Mouse (Mus musculus): ENCODE data around the gene Lrrc75a.

The Lrrc75a gene

DNA sequence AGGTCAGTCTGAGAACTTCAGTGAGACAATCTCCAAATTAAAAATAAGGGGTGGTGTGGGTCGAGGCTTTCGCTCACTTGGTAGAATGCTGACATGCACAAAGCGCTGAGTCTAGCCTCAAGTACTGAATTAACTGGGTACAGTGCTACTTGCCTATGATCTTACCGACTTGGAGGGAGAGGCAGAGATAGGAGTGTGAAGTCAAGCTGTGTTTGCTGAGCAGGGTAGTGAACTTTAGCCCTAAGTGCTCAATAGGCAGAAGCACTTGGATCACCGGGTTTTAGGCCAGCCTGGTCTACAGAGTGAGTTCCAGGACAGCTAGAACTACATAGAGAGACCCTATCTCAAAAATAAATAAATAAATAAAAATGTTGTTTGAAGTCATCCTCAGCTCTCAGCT is 91.1 kb downstream of the Lrrc75a start:
- in situ Hi-C loops (cut with MboI, MseI) = no loop called here

DNA sequence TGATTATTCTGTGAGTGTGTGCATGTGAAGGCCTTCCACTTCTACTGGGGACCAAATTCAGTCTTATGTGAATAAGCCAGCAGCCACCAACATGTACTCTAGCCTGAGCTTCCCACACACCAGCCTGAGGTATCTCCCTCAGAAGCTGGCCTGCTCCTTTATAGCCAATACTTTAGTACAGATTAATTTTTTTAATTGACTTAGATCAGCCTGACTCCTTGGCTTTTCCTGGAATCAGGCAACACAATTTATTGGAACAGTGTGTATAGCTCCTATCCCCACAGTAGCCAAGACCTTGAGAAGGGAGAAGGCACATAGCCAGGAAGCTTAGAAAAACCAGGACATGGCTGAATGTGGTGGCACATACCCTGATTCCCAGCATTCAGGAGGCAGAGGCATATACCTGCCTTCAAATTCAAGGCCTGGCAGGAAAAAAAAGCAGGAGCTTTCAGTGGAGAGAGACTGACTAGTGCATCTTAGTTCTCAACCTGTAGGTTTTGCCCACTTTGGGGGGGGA is 92.4 kb downstream of the Lrrc75a start:
- in situ Hi-C loops (cut with MboI, MseI) = no loop called here

- in situ Hi-C loops (cut with MboI, MseI) = no loop called here
Observed at GRCm38 (mm10) chr11:62554934-62555517, 93.3 kb downstream of the Lrrc75a start.
